Mouse (Mus musculus) monocyte, adult 59 days (primary cell): ENCODE data around the gene Cd5. TPM values are rescaled to one million over a fixed set of nuclear protein-coding genes. Genes with fewer than 3 reads are reported as not detected.

Experiments
- total RNA-seq, 2 experiments: library from RNA; stranded (reverse); gene quantifications; one replicate each; pipeline ENCODE4 v1.2.4; 2023

The Cd5 gene
- total RNA-seq, result 1 to 10 TPM; 1.0 to 1.5 TPM

GRCm38 (mm10) chr19:10738811-10739210 is at the start of gene Cd5:
Gene Cd5 (minus strand): TSS chr19:10739002.

GRCm38 (mm10) chr19:10688537-10689352 is 50.1 kb downstream of the Cd5 start, which contains the start of gene Vps37c:
Gene Vps37c (plus strand): TSS chr19:10688735.

GRCm38 (mm10) chr19:10677915-10678771 is 60.7 kb downstream of the Cd5 start, which contains the start of gene Pga5:
Gene Pga5 (minus strand): TSS chr19:10678071.

Other genes with a start within 250 kb of the Cd5 start
- 100 to 1,000 TPM; 105 to 110 TPM for gene Cpsf7, start 213.7 kb downstream of the Cd5 start, total RNA-seq
- 10 to 100 TPM; 35.0 to 43.7 TPM for gene Sdhaf2, start 212.9 kb downstream of the Cd5 start, total RNA-seq
- gene Tmem216, start 182.8 kb downstream of the Cd5 start, total RNA-seq, result 1 to 10 TPM; 2.8 to 3.1 TPM
- gene Cyb561a3, start 161.8 kb downstream of the Cd5 start, total RNA-seq, result 10 to 100 TPM; 30.3 TPM
- gene Tmem138, start 161.6 kb downstream of the Cd5 start, total RNA-seq, result 1 to 10 TPM; 1.9 to 4.3 TPM
- 100 to 1,000 TPM; 103 to 134 TPM for gene Ddb1, start 133.7 kb downstream of the Cd5 start, total RNA-seq
- gene Tkfc, start 133.3 kb downstream of the Cd5 start, total RNA-seq, result 1 to 10 TPM; 4.3 to 4.7 TPM
- gene Vwce, start 104.8 kb downstream of the Cd5 start, total RNA-seq, result not detected
- gene Pga5, start 60.9 kb downstream of the Cd5 start, total RNA-seq, result not detected
- gene Vps37c, start 50.3 kb downstream of the Cd5 start, total RNA-seq, result 10 to 100 TPM; 30.0 to 34.0 TPM
- gene Cd6, start 91.1 kb upstream of the Cd5 start, total RNA-seq, result under 1 TPM; 0.21 to 0.82 TPM
- gene Slc15a3, start 100.7 kb upstream of the Cd5 start, total RNA-seq, result 100 to 1,000 TPM; 139 to 150 TPM
- gene Tmem132a, start 130.9 kb upstream of the Cd5 start, total RNA-seq, result 1 to 10 TPM; 1.7 to 3.2 TPM
- 10 to 100 TPM; 65.0 to 80.6 TPM for gene Tmem109, start 143.0 kb upstream of the Cd5 start, total RNA-seq
- 10 to 100 TPM; 76.7 to 80.8 TPM for gene Prpf19, start 156.2 kb upstream of the Cd5 start, total RNA-seq
- not detected for gene Zp1, start 181.6 kb upstream of the Cd5 start, total RNA-seq
- not detected for gene Ptgdr2, start 198.2 kb upstream of the Cd5 start, total RNA-seq
- 10 to 100 TPM; 27.2 to 34.8 TPM for gene Ccdc86, start 210.3 kb upstream of the Cd5 start, total RNA-seq
- not detected for gene Ms4a10, start 235.7 kb upstream of the Cd5 start, total RNA-seq